Mouse (Mus musculus) spleen, adult 2 months (tissue): ENCODE data around the gene Pck2.

Experiments
- CTCF ChIP-seq: fragments of 200-500 bp; IDR thresholded peaks from 2 replicates; pipeline ENCODE4 v1.5.1; 2011; ENCODE audit warnings: mild to moderate bottlenecking, inconsistent platforms; ENCODE audit not compliant: insufficient read depth, insufficient read length, insufficient replicate concordance; ENCODE audit errors: extremely low read depth
- POLR2A ChIP-seq: fragments of 200-500 bp; IDR thresholded peaks from 2 replicates; pipeline ENCODE4 v1.6.1; 2011; ENCODE audit warnings: low read depth, low read length, inconsistent platforms

DNA sequence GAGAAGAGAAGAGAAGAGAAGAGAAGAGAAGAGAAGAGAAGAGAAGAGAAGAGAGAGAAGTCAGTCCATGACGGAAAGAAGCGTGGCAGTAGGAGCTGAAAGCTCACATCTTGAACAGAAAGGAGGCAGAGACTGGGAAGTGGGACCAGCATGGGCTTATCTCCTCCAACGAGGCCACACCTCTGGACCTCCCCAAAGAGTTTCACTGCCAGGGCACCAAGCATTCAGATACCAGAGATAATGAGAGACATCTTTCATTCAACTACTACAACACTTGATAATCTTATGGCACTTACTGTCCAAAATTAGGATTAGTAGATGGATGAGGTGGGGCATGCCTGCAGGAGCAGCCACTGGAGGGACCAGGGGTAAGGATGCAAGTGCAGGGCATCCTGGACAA lies 15.7 kb downstream of the Pck2 start:
- no peak for TF ChIP-seq CTCF
- TF ChIP-seq POLR2A: no peak
